Mouse (Mus musculus) G1E (cell line): ENCODE measurements around the gene Lin28b. TPM values are rescaled to one million over a fixed set of nuclear protein-coding genes. Genes with fewer than 3 reads are reported as not detected.

Experiments
- ATAC-seq: 2 replicates; pipeline ENCODE4 v1.8.0; 2016; ENCODE audit warnings: mild to moderate bottlenecking; ENCODE audit not compliant: insufficient number of reproducible peaks, poor library complexity, low FRiP score, severe bottlenecking; ENCODE audit errors: extremely low read depth
- DNase-seq: peaks from one replicate; pipeline ENCODE4 v3.0.0; 2012; ENCODE audit warnings: low spot score
- H3K27me3 ChIP-seq: 2 replicates; pipeline ENCODE4 v1.6.1; 2012; ENCODE audit warnings: mild to moderate bottlenecking, low read length, inconsistent platforms; ENCODE audit not compliant: insufficient read depth
- H3K36me3 ChIP-seq: replicated peaks from 2 replicates; pipeline ENCODE3; 2012; ENCODE audit warnings: mild to moderate bottlenecking, inconsistent platforms
- H3K4me1 ChIP-seq: 2 replicates; pipeline ENCODE4 v1.6.1; 2012; ENCODE audit warnings: low read depth, low read length, inconsistent platforms, mixed read lengths; ENCODE audit not compliant: insufficient read depth
- H3K4me3 ChIP-seq: 2 replicates; pipeline ENCODE4 v1.5.1; 2012; ENCODE audit warnings: low read depth, mild to moderate bottlenecking, inconsistent platforms, low read length, moderate library complexity, mixed read lengths
- H3K9me3 ChIP-seq: replicated peaks from 2 replicates; pipeline ENCODE4 v1.6.1; 2012; ENCODE audit warnings: inconsistent platforms
- CTCF ChIP-seq: IDR thresholded peaks from 2 replicates; pipeline ENCODE4 v1.5.1; 2012; ENCODE audit warnings: low read depth, low read length, inconsistent platforms, mixed read lengths
- GATA1 ChIP-seq: IDR thresholded peaks from 2 replicates; pipeline ENCODE4 v1.6.1; 2012; ENCODE audit warnings: borderline replicate concordance, low read length, inconsistent platforms, mixed read lengths
- GATA2 ChIP-seq: IDR thresholded peaks from 2 replicates; pipeline ENCODE4 v1.6.1; 2012; ENCODE audit warnings: low read depth, low read length, inconsistent platforms, borderline replicate concordance
- POLR2AphosphoS5 ChIP-seq: IDR thresholded peaks from 2 replicates; pipeline ENCODE4 v1.6.1; 2012; ENCODE audit warnings: low read depth, low read length, inconsistent platforms; ENCODE audit not compliant: insufficient replicate concordance
- TAL1 ChIP-seq: conservative IDR thresholded peaks from 2 replicates; pipeline ENCODE4 v1.6.1; 2012; ENCODE audit warnings: low read depth, low read length, inconsistent platforms, mixed read lengths
- polyA plus RNA-seq: library from polyadenylated mRNA; stranded (reverse); fragments of >175 nt; gene quantifications from 2 replicates; pipeline ENCODE4 v1.2.3, GENCODE M21; 2012
- total RNA-seq, 2 experiments: library from RNA; stranded (forward) in 1 of 2; stranded (reverse) in 1 of 2; fragments of 200-1000 nt in 1 of 2; fragments of >200 nt in 1 of 2; fragmentation: Nextera tagmentation in 1 of 2; gene quantifications; 2 replicates each; pipeline ENCODE4 v1.2.3; 2014 to 2017

The Lin28b gene
- total and polyA plus RNA-seq, 3 experiments, result 1.8 to 18.1 (median 18.1) TPM

DNA sequence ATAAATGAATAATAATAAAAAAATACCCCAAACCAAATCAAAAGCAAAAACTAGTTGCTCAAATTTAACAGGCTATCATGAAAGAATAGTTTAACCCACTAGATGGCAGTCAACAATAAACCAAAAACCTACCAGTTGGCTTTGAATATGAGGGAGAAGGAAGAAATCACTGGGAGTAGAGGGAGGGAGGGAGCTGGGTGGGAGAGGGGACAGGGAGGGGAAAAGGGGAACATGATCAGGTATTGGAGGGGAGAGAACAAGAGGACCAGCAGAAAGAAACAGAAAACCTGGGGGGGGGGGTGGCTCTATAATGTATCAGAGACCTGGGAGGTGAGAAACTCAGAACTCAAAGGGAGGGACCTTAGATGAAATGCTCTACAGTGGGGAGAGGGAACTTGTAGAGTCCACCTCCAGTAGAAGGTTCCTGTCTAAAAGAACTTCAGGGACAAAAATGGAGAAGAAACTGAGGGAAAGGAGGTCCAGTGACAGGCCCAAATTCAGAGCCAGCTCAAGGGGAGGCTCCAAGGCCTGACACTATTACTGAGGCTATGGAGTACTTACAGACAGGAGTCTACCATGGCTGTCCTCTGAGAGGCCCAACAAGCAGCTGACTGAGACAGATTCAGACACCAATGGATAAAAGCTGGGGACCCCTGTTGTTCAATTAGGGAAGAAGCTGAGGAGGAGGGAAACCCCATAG lies 104.1 kb downstream of the Lin28b start:
- peaks cover 17% of the 10 kb centered on the region for H3K36me3 ChIP-seq
- no peaks in the 10 kb centered on the region for H3K9me3 ChIP-seq
- no peak for ATAC-seq
- 0 out of 2 replicates have a peak, but pooled peaks cover 2% of the 10 kb centered on the region for H3K4me1 ChIP-seq
- TF ChIP-seq GATA2, result no peak
- TF ChIP-seq TAL1, result no peak
- TF ChIP-seq POLR2AphosphoS5, result no peak
- H3K4me3 ChIP-seq, result no peak overlapping the region
- no peaks in the 10 kb centered on the region for H3K27me3 ChIP-seq
- no peak for DNase-seq

DNA sequence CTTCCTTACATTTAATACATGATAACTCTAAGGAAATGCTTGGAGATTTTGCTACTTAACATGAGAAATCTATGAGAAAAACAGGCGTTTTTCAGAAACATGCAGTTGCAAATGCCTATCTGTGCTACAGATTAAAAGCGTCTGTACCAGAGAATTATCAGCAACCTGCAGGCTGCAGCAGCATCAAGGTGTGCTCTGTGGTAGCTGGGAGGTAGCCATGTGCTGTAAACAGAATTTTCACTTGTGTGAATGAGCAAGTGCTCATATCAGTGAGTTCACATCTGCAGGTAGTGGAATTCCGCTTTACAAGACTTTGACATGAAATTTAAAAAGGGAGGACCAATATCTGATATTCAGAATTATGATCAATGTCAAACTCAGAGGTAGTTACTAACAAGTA lies 107.9 kb downstream of the Lin28b start:
- DNase-seq, result no peak

DNA sequence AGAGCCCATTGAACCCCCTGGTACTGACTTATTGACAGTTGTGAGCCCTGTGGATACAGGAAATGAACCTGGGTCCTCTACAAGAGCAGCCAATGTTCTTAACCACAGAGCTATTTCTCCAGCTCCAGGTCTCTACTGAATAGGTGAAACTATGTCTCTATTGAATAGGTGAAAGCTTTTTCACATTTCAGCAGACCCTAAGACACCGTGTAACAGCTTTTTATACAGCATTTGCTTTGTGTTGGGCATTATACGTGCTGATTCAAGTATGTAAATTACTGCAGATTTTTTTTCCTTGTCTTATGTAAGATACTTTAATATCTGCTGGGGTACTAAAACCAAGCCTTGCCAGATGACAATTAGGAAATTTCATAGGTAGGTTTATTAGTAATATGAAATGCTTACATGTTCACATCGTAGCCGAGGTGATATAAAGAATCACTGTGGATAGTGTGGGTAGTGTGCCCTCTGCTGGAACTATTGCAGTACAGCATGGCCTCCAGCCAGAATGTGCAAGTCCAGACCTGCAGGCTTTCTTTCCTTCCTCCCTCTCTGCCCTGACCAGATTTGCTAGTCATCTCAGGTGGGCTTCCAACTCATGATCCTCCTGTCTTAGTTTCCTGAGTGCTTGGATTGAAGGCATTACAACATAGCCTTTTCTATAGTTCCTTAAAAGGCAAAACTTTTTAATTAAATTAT lies 113.1 kb downstream of the Lin28b start:
- TF ChIP-seq GATA1 (no peak), CTCF (peak; percentile 47), GATA2 (no peak)
- Histone ChIP-seq H3K4me3 (no peak overlapping the region), H3K4me1 (0 out of 2 replicates have a peak, but pooled peaks cover 2% of the 10 kb centered on the region), H3K27me3 (no peaks in the 10 kb centered on the region), H3K9me3 (no peaks in the 10 kb centered on the region), H3K36me3 (peaks cover 9% of the 10 kb centered on the region)
- DNase-seq, result no peak
- no peak for ATAC-seq

More for the DNA sequence above, 107.9 kb downstream of the Lin28b start:
- H3K27me3 ChIP-seq, result no peaks in the 10 kb centered on the region
- TF ChIP-seq POLR2AphosphoS5 (no peak), TAL1 (no peak), CTCF (no peak), GATA2 (no peak), GATA1 (no peak)
- H3K9me3 ChIP-seq, result no peaks in the 10 kb centered on the region
- no peak for ATAC-seq
- no peak overlapping the region for H3K4me3 ChIP-seq
- H3K36me3 ChIP-seq, result peaks cover 21% of the 10 kb centered on the region
- H3K4me1 ChIP-seq, result 0 out of 2 replicates have a peak, but pooled peaks cover 2% of the 10 kb centered on the region

DNA sequence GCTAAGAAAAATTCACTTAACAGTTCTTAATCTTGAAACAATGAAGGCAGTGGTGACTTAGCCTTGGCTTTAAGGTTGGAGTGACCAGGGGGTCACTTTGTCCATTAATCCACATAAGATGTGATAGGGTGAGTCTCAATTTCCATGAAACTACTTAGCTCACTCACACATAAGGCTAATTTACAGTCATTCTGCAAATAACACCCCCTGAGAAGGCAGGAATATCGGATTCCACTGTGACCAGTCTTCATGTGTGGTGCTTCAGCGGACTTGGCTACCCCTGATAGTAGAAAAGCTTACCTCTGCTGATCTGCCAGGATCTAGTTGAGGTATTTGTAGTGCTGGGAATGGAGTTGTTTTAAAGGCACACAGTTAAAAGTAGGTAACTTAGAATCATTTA lies 115.7 kb downstream of the Lin28b start:
- no peak for ATAC-seq
- no peak for TF ChIP-seq TAL1
- no peak for TF ChIP-seq CTCF
- no peak for TF ChIP-seq POLR2AphosphoS5
- TF ChIP-seq GATA2, result no peak
- no peak for TF ChIP-seq GATA1
- H3K36me3 ChIP-seq, result peaks cover 3% of the 10 kb centered on the region
- DNase-seq, result no peak
- no peaks in the 10 kb centered on the region for H3K4me1 ChIP-seq
- no peaks in the 10 kb centered on the region for H3K27me3 ChIP-seq
- H3K9me3 ChIP-seq, result no peaks in the 10 kb centered on the region
- H3K4me3 ChIP-seq, result no peak overlapping the region

DNA sequence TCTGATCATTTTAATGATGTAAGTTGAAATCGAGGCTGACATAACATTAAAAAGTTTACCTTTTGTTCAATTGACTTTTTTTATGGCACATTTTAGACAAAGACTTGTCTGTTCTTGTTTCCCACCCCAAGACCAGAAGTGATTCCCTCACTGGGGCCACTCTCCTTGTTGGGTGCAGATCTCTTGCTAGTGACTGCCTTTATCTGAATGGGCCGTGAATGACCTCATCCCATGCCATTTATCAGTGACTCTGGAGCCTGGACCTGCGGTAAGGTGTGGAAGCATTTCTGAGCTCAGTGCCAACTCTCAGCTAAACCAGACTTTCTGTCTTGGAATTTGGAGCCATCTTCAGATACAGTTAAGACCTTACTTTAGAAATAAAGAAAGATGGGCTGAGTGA lies 116.6 kb downstream of the Lin28b start:
- Histone ChIP-seq H3K4me3 (no peak overlapping the region), H3K9me3 (no peaks in the 10 kb centered on the region), H3K27me3 (no peaks in the 10 kb centered on the region), H3K4me1 (no peaks in the 10 kb centered on the region), H3K36me3 (peaks cover 3% of the 10 kb centered on the region)
- ATAC-seq (no peak), DNase-seq (no peak)
- TF ChIP-seq GATA2 (no peak), TAL1 (no peak), GATA1 (no peak), CTCF (no peak), POLR2AphosphoS5 (no peak)

DNA sequence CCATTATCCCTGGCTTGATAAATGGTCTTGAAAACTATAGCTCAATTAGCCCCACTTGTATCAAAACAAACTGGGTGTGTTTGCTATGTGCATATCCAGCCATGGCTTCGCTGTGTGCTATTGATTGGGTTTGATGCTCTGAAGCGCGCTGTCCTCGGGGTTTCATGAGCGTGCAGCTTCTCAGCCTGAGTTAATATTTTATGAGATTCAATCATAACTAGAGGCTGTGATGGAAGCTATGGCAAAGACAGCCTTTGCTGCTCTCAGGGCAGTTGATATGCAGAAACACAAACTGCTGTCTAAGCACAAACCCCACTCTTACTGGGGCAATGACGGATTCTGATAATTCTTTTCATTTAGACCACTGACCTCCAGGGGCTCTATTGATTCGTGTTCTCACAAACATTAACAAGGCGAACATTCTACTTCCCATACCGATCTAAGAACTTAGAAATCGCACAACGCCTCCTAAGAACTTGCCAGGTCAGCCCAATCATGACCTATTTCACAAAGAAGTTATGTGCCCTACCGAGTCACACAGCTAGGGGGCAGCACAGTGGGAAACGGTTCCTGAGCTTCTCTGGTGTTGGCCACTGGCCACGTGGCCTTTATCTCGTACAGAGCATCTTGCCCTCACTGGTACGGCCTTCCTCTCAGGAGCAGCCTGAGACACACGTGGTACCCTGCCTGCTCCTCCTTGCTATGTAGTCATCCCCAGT lies 119.0 kb downstream of the Lin28b start:
- ATAC-seq, result no peak
- Histone ChIP-seq H3K36me3 (no peaks in the 10 kb centered on the region), H3K4me1 (no peaks in the 10 kb centered on the region)

More for the DNA sequence above, 119.0 kb downstream of the Lin28b start:
- no peaks in the 10 kb centered on the region for H3K9me3 ChIP-seq
- no peak for TF ChIP-seq TAL1
- TF ChIP-seq CTCF, result no peak
- no peak for TF ChIP-seq GATA1
- no peak for TF ChIP-seq GATA2
- TF ChIP-seq POLR2AphosphoS5, result no peak
- H3K27me3 ChIP-seq, result peaks cover 2% of the 10 kb centered on the region
- no peak for DNase-seq
- H3K4me3 ChIP-seq, result no peak overlapping the region
